Mouse (Mus musculus) lung, embryonic 14.5 days (tissue): ENCODE data around the gene Cbr1. TPM values are rescaled to one million over a fixed set of nuclear protein-coding genes. Genes with fewer than 3 reads are reported as not detected.

Source experiments
- ATAC-seq: fragments of 200-750 bp; cut with Nextera tagmentation; 2 replicates; pipeline ENCODE4 v1.8.0; 2017; ENCODE audit warnings: mild to moderate bottlenecking, moderate TSS enrichment, moderate library complexity; ENCODE audit not compliant: insufficient read depth
- DNase-seq: peaks from one replicate; pipeline ENCODE4 v3.0.0-alpha.2; 2015
- H3K27ac ChIP-seq: fragments of 300-500 bp; sonication (generic); 2 replicates; pipeline ENCODE4 v1.5.1; 2014; ENCODE audit warnings: low read depth, mild to moderate bottlenecking, moderate library complexity
- H3K27me3 ChIP-seq: fragments of 300-500 bp; sonication (generic); 2 replicates; pipeline ENCODE4 v1.6.1; 2014; ENCODE audit warnings: low read length, control low read depth; ENCODE audit not compliant: insufficient read depth
- H3K36me3 ChIP-seq: fragments of 300-500 bp; sonication (generic); 2 replicates; pipeline ENCODE4 v1.6.1; 2014; ENCODE audit warnings: control low read depth; ENCODE audit not compliant: insufficient read depth
- H3K4me1 ChIP-seq: fragments of 300-500 bp; sonication (generic); 2 replicates; pipeline ENCODE4 v1.6.1; 2014; ENCODE audit warnings: antibody characterized with exemption, control low read depth; ENCODE audit not compliant: insufficient read depth
- H3K4me2 ChIP-seq: fragments of 300-500 bp; sonication (generic); 2 replicates; pipeline ENCODE4 v1.6.1; 2014; ENCODE audit warnings: mild to moderate bottlenecking
- H3K4me3 ChIP-seq: fragments of 300-500 bp; sonication (generic); 2 replicates; pipeline ENCODE4 v1.5.1; 2014; ENCODE audit warnings: low read depth, low read length
- H3K9ac ChIP-seq: fragments of 300-500 bp; sonication (generic); 2 replicates; pipeline ENCODE4 v1.6.1; 2014
- H3K9me3 ChIP-seq: fragments of 300-500 bp; sonication (generic); 2 replicates; pipeline ENCODE4 v1.6.1; 2016; ENCODE audit warnings: low read depth, low read length, control low read depth
- CTCF ChIP-seq: IDR thresholded peaks from 2 replicates; pipeline ENCODE4 v1.5.1; 2016; ENCODE audit warnings: antibody characterized with exemption, low read depth
- whole genome bisulfite sequencing: fragments of 180-500 bp; shearing (Covaris S2); extraction: QIAGEN DNeasy Blood & Tissue Kit; methylation state at CpG from one replicate; pipeline ENCODE4 v1.1.7; 2014; 5-methylcytosine and 5-hydroxymethylcytosine counted together
- polyA plus RNA-seq: library from polyadenylated mRNA; unstranded; fragments of >200 nt; fragmentation: Nextera tagmentation; extraction: Ambion mirVana; gene quantifications from 2 replicates; pipeline ENCODE4 v1.2.1, GENCODE M21; 2014

Cbr1 gene
- polyA plus RNA-seq, 1 experiment from 2014 or later = 94.3 TPM

- Histone ChIP-seq H3K36me3 (peaks cover 33% of the 10 kb centered on the region), H3K4me1 (no peaks in the 10 kb centered on the region), H3K9me3 (no peaks in the 10 kb centered on the region), H3K27me3 (no peaks in the 10 kb centered on the region), H3K4me2 (no peak overlapping the region), H3K9ac (no peak overlapping the region), H3K4me3 (no peak overlapping the region), H3K27ac (no peak overlapping the region)
- ATAC-seq (no peak), DNase-seq (no peak)
- no peak for TF ChIP-seq CTCF
- 82% methylated on average over 15 of the region's 15 CpGs for WGBS
Observed at GRCm38 (mm10) chr16:93590915-93591314, 14.7 kb upstream of the Cbr1 start.

GRCm38 (mm10) chr16:93591450-93592430 is 13.9 kb upstream of the Cbr1 start:
- no peak overlapping the region for H3K9ac ChIP-seq
- no peaks in the 10 kb centered on the region for H3K4me1 ChIP-seq
- H3K27ac ChIP-seq = no peak overlapping the region
- no peaks in the 10 kb centered on the region for H3K9me3 ChIP-seq
- 87% methylated on average over 20 of the region's 20 CpGs for WGBS
- H3K36me3 ChIP-seq = peaks cover 31% of the 10 kb centered on the region; the same call in 1 of the 2 replicates
- no peak for ATAC-seq
- DNase-seq = no peak
- H3K4me2 ChIP-seq = no peak overlapping the region
- H3K27me3 ChIP-seq = no peaks in the 10 kb centered on the region
- H3K4me3 ChIP-seq = no peak overlapping the region
- no peak for TF ChIP-seq CTCF

GRCm38 (mm10) chr16:93592711-93593110 is 12.9 kb upstream of the Cbr1 start:
- H3K4me2 ChIP-seq = no peak overlapping the region
- H3K27me3 ChIP-seq = no peaks in the 10 kb centered on the region
- H3K9ac ChIP-seq = no peak overlapping the region
- ATAC-seq (no peak), DNase-seq (no peak)
- 86% methylated on average over 3 of the region's 3 CpGs for WGBS
- peaks cover 31% of the 10 kb centered on the region; the same call in 1 of the 2 replicates for H3K36me3 ChIP-seq
- no peaks in the 10 kb centered on the region for H3K9me3 ChIP-seq
- no peak overlapping the region for H3K27ac ChIP-seq
- H3K4me1 ChIP-seq = no peaks in the 10 kb centered on the region
- no peak overlapping the region for H3K4me3 ChIP-seq
- no peak for TF ChIP-seq CTCF

GRCm38 (mm10) chr16:93593406-93593805 is 12.2 kb upstream of the Cbr1 start:
- Histone ChIP-seq H3K9me3 (no peaks in the 10 kb centered on the region), H3K27me3 (no peaks in the 10 kb centered on the region), H3K9ac (no peak overlapping the region), H3K36me3 (peaks cover 38% of the 10 kb centered on the region; the same call in 1 of the 2 replicates), H3K4me3 (no peak overlapping the region), H3K4me2 (no peak overlapping the region), H3K4me1 (no peaks in the 10 kb centered on the region), H3K27ac (no peak overlapping the region)
- DNase-seq (no peak), ATAC-seq (no peak)
- no peak for TF ChIP-seq CTCF
- WGBS = 84% methylated on average over 8 of the region's 8 CpGs

GRCm38 (mm10) chr16:93594448-93594847 is 11.2 kb upstream of the Cbr1 start:
- H3K4me1 ChIP-seq = no peaks in the 10 kb centered on the region
- H3K27me3 ChIP-seq = no peaks in the 10 kb centered on the region
- H3K27ac ChIP-seq = no peak overlapping the region
- no peak overlapping the region for H3K4me3 ChIP-seq
- TF ChIP-seq CTCF = no peak
- no peak overlapping the region for H3K9ac ChIP-seq
- ATAC-seq = no peak
- H3K4me2 ChIP-seq = no peak overlapping the region
- H3K36me3 ChIP-seq = peaks cover 38% of the 10 kb centered on the region; the same call in 1 of the 2 replicates
- DNase-seq = no peak
- WGBS = 92% methylated on average over 10 of the region's 10 CpGs
- no peaks in the 10 kb centered on the region for H3K9me3 ChIP-seq

- Histone ChIP-seq H3K36me3 (peaks cover 26% of the 10 kb centered on the region; the same call in 1 of the 2 replicates), H3K9me3 (no peaks in the 10 kb centered on the region), H3K4me2 (no peak overlapping the region), H3K9ac (no peak overlapping the region), H3K27me3 (no peaks in the 10 kb centered on the region), H3K27ac (no peak overlapping the region), H3K4me1 (no peaks in the 10 kb centered on the region), H3K4me3 (no peak overlapping the region)
- no peak for DNase-seq
- TF ChIP-seq CTCF = no peak
- WGBS = 75% methylated on average over 5 of the region's 5 CpGs
- ATAC-seq = no peak
Observed at GRCm38 (mm10) chr16:93595766-93596165, 9.9 kb upstream of the Cbr1 start.

- Histone ChIP-seq H3K4me3 (no peak overlapping the region), H3K9ac (no peak overlapping the region), H3K4me1 (no peaks in the 10 kb centered on the region), H3K4me2 (no peak overlapping the region), H3K27ac (no peak overlapping the region), H3K27me3 (no peaks in the 10 kb centered on the region), H3K9me3 (no peaks in the 10 kb centered on the region), H3K36me3 (peaks cover 20% of the 10 kb centered on the region; the same call in 1 of the 2 replicates)
- ATAC-seq (no peak), DNase-seq (no peak)
- no peak for TF ChIP-seq CTCF
- WGBS = 91% methylated on average over 7 of the region's 7 CpGs
Observed at GRCm38 (mm10) chr16:93596807-93597206, 8.8 kb upstream of the Cbr1 start.
